Mouse (Mus musculus): ENCODE results near the gene Pptc7. TPM values are rescaled to one million over a fixed set of nuclear protein-coding genes. Genes with fewer than 3 reads are reported as not detected.

The Pptc7 gene
- polyA plus RNA-seq, 1 experiment from 2014 or later, result 12.3 TPM

Other genes with a start within 250 kb of the Pptc7 start
- gene Cux2, start 234.3 kb upstream of the Pptc7 start, polyA plus RNA-seq (2014; fragmentation: Nextera tagmentation; extraction: Ambion mirVana), result 4.7 and 7.1 TPM in 2 replicates
- 6,790 and 6,847 TPM in 2 replicates for gene Myl2, start 183.4 kb upstream of the Pptc7 start, polyA plus RNA-seq (2014; fragmentation: Nextera tagmentation; extraction: Ambion mirVana)
- gene Ccdc63, start 143.5 kb upstream of the Pptc7 start, polyA plus RNA-seq (2014; fragmentation: Nextera tagmentation; extraction: Ambion mirVana), result 0.47 and 0.51 TPM in 2 replicates
- 216 and 225 TPM in 2 replicates for gene Ppp1cc, start 126.1 kb upstream of the Pptc7 start, polyA plus RNA-seq (2014; fragmentation: Nextera tagmentation; extraction: Ambion mirVana)
- gene Hvcn1, start 77.6 kb upstream of the Pptc7 start, polyA plus RNA-seq (2014; fragmentation: Nextera tagmentation; extraction: Ambion mirVana), result 1.7 and 2.7 TPM in 2 replicates
- 1.7 and 2.2 TPM in 2 replicates for gene Tctn1, start 19.9 kb upstream of the Pptc7 start, polyA plus RNA-seq (2014; fragmentation: Nextera tagmentation; extraction: Ambion mirVana)
- 4.5 and 5.0 TPM in 2 replicates for gene Rad9b, start 69.9 kb downstream of the Pptc7 start, polyA plus RNA-seq (2014; fragmentation: Nextera tagmentation; extraction: Ambion mirVana)
- gene Vps29, start 70.0 kb downstream of the Pptc7 start, polyA plus RNA-seq (2014; fragmentation: Nextera tagmentation; extraction: Ambion mirVana), result 241 and 245 TPM in 2 replicates
- 63.1 and 67.2 TPM in 2 replicates for gene Gpn3, start 87.5 kb downstream of the Pptc7 start, polyA plus RNA-seq (2014; fragmentation: Nextera tagmentation; extraction: Ambion mirVana)
- gene Fam216a, start 88.0 kb downstream of the Pptc7 start, polyA plus RNA-seq (2014; fragmentation: Nextera tagmentation; extraction: Ambion mirVana), result 67.4 TPM in 2 replicates
- 39.3 and 81.8 TPM in 2 replicates for gene Arpc3, start 107.5 kb downstream of the Pptc7 start, polyA plus RNA-seq (2014; fragmentation: Nextera tagmentation; extraction: Ambion mirVana)
- gene Anapc7, start 137.3 kb downstream of the Pptc7 start, polyA plus RNA-seq (2014; fragmentation: Nextera tagmentation; extraction: Ambion mirVana), result 20.9 and 22.1 TPM in 2 replicates
- 255 and 272 TPM in 2 replicates for gene Atp2a2, start 217.9 kb downstream of the Pptc7 start, polyA plus RNA-seq (2014; fragmentation: Nextera tagmentation; extraction: Ambion mirVana)